Mouse (Mus musculus) brain, adult 2 months (tissue): ENCODE data around the gene Pfkfb3.

ENCODE experiments used
- DNase-seq: peaks from one replicate; pipeline ENCODE4 v3.0.0; 2011; ENCODE audit warnings: low read depth, low spot score

Pfkfb3 gene

DNA sequence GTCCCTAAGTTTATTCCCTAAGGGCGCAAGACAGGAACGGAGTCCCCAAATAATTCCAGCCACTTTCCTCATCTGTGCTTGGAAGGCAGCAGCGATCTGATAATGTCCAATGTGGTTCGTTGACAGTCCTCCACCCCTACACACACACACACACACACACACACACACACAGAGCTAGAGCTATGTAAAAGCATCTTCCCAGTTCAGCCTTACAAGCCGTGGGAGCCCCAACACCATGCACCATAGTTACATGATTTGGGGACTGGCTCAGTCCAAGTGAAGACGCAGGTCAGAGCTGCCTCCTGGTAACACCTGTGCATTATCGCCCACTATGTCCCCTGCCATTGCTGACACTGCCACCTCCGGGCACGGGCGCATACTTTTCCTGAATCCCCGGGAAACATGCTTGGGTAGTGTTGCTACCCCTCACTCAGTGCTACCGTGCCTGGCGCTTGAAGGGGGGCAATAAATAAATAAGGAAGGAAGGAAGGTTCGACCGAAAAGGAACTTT, 51.6 kb downstream of the Pfkfb3 start:
- no peak for DNase-seq

DNA sequence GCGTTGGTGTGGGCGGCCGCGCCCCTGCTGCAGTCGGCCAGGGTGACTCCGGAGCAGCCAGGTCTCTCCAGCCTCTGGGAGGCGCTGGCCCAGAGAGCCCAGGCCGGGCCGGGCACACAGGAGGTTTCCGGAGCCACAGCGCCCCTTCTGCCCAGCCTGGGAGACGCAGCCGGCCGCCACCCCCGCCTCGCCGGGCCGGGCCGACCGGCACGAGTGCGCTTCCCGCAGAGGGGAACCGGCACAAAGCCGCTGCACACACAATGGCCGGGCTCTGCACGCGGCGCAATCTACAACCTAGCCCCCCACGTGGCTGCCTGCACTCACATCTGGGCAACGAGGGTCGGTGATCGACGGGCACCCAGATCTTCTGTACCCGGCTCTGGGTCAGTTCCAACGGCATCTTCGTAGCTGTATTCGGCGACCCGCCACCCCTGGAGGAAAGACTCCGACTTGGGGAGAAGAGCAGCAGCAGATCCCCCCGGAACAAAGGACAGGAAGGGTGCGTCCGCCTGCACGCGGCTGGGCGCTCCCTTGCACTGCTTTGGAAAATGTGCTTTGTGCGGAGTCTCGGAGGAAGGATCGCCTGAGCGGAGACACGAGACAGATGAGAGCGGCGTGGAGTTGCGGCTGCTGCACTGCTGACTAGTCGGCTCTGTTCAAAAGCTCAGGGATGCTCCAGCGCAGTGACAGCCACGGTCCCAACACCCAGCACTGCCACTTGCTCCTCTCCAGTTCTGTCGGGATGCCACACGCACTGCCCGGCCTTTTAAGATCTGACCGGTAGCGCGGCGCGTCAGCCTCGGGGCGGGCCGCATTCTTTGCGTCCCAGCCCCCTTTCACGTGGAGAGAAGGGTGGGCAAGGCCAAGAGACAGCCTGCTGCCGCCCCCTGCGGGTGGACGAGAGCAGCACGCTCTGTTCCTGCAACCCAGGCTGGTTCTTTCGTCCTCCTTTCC, 52.3 kb downstream of the Pfkfb3 start:
- DNase-seq: peak; percentile 95

DNA sequence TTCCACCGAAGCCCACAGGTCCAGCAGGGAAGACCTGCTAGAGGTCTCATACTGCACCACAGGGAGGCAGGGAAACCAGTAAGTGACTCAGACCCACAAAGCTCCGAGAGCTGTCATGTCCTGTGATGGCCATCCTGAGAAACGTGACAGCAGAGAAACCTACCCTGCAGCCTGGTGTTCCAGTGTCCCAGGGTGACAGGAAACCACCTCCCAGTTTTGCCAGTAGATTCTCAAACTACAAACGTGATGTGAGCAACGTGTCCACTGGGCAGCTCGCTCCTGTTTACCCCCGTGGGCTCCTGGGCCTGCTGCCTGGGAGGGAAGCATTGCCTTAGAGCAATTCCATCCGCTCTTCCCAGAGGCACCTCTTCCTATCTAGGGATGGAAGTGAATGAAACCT, 53.2 kb downstream of the Pfkfb3 start:
- no peak for DNase-seq

DNA sequence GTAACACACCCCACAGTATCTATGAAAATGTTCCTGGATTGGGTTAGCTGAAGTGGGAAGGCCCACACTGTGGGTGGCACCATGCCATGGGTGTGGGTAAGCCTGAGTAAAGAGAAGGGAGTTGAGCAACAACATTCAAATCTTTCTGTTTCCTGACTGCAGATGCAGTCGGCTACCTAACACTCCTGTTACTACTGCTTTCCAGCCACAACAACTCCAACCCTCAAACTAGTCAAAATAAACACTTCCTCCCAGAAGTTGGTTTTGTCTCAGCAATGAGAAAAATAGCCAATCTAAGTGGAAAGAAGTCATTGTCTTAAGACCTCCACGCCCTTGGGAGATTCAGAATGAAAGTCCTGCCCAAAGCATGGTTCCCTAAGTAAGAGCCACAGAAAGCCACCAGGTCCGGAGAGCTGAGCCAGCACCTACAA, 57.3 kb downstream of the Pfkfb3 start:
- DNase-seq: peak; percentile 80

DNA sequence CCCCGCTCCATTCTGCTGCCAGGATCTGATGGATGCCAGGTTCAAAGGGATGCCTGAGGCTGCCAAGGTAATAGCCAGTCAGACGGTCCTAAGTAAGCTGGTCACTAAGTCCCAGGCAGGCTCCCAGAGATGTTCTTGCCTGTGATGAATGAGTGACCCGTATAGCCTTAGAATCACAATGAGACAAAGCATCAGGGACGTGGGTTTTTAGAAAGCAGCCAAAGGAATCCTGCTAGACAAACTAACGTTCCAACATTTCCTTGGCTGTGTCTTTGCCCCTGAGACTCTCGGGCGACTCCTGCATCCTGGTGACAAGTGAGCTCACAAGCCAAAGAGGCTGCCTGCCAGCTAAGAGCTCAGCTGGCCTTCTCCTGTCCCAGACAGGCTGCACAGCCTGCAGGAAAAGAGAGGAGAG, 59.0 kb downstream of the Pfkfb3 start:
- DNase-seq: peak; percentile 62

DNA sequence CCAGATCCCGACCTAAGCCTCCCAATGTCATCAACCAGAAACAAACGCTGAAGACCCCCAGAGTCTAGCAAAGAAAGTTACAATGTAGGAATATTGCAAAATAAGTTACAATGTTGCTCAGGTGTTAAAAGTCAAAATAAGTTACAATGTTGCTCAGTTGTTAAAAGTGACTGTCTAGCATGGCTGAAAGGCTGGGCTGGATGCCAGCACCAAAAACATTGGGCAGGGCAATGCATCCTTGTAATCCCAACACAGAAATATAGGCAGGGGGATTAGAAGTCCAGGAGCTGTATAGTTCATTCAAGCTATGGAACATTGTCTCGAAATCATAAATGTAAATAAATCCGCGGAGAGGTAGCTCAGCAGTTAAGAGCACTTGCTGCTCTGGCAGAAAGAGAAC, 61.0 kb downstream of the Pfkfb3 start:
- no peak for DNase-seq

DNA sequence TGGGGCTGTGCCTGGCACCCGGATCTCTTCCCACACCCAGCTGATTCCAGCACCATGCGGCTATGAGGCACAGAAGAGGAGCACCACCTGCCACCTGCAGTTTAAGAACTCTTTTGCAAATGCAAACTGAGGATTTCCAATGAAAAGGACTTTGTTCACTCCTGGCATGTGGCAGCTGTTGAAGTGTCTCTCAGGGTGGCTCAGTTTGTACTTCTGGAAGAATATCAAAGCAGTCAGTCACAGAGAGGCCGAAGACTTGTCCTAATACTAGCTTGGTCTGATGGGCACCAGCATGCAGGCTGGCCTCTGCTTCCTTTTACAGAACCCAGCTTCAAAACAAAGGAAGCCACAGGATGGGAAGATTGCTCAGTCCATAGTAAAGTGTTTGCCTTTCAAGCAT, 62.4 kb downstream of the Pfkfb3 start:
- peak; percentile 39 for DNase-seq

DNA sequence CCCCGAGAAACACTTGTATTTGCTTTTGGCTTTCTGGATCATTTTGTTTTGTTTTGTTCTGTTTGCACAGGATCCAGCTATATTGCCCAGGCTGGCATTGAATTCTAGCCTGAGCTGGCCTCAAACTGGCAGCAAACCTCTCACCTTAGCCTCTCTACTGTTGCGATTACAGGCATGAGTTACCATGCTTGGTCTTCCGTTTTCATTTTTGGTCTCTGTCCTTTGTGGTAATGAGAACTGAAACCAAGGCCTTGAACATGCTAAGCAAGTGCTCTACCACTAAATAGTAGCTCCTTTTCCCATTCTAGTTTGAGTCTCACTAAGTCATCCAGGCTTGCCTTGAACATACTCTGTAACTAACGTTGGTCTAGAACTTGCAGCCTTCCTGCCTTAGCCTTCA, 63.3 kb downstream of the Pfkfb3 start:
- no peak for DNase-seq

DNA sequence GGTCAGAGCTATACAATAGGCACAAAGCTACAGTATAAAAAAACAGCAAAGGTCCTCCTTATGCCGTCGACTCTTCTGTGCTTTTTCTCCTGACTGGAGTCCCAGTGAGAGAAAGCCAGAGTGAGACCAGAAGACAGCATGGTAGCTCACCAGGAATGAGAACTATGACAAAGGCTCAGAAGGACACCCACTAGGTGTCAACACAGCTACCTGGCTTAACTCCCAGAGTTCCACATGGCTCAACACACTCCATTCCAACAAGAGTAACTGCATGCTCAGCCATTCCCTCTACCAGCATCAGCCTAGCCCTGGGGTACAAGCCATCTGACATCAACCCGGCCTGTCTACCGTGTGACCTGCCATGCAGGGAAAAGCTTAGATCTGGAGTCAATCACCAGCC, 70.7 kb downstream of the Pfkfb3 start:
- no peak for DNase-seq

DNA sequence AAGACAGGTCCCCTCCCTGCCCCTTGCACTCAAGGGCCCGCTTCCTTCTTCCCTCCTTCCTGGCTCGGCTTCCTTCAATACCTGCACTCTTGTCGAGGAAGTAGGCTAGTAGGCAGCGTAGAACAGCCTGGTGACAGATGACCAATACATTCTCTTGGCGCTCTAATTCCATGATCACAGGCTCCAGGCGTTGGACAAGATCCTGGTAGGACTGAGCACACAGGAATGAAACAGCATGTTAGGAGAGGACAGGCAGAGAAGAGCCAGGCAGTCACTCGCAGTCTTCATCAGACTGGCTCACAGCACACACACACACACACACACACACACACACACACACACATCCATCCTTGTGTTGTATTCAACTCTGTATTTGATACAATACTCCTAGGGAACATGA, 71.5 kb downstream of the Pfkfb3 start:
- no peak for DNase-seq

DNA sequence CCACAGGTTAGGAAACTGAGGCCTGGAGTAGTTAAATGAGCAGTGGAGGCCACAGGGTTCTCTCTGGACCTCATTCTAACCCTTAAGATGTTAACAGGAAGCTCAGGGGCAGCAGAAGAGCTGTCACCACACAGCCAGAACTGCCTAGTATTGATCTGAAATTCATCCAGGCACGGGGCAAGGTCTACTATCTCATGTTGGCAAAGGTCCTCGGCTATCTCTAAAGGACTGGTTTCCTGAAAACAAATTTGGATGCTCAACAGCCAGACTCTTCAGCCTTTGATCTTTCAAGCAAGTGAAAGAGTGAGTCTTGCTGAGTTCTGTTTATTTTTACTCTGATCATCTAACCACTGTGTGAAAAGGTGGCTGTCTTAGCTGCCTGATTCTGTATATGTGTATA, 74.9 kb downstream of the Pfkfb3 start:
- no peak for DNase-seq

DNA sequence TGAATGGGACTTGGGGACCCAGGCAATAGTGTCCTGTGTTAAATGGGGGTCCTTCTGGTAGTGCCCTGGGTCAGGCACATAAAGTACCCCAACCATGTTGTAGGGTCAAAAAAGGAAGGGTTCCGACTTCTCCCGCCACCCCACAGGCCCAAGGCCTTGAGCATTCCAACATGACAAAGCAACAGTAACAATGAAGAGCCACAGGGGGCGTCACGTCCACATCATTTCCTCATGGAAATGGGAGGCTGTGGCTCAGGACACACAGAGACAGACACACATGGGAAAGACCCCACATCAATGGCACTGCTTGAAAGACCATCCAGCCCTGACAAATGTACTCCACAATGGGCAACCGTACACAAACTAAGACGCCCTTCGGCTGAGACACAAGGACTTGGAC, 78.6 kb downstream of the Pfkfb3 start:
- no peak for DNase-seq

DNA sequence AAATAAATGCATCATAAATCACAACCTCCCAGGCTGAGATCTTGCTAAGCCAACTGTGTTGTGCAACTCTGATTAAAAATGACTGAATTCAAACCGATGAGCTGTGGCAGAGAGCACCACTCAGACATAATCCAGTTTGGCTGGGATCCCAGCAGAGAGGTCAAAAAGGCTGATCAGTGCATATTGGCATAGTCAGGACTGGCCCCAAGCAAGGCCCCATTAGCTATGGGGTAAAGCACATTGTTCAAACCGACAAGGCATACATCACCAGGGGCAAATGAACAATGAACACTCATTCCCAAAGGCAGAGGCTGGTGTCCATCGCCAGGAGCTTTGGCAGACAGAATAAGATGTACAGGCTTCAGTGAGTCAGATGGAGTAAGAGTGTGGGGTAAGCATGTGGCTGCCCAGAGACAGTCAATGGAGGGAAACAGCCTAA, 89.2 kb downstream of the Pfkfb3 start:
- DNase-seq: no peak

DNA sequence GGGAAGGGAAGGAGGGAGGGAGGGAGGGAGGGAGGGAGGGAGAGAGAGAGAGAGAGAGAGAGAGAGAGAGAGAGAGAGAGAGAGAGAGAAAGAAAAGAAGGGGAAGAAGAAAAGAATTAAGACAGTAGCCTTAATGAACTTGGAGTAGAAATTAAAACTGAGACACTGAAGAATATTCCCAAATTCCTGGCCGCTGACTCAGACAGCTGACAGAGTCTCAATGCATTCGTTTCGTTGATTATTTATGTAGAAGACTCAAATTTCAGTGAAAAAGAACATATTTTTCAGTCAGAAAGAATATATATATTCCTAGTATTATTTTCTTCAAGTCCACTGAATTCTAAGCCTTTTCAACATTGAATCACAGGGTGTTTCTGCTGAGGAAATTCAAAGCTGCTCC, 92.9 kb downstream of the Pfkfb3 start:
- DNase-seq: no peak

DNA sequence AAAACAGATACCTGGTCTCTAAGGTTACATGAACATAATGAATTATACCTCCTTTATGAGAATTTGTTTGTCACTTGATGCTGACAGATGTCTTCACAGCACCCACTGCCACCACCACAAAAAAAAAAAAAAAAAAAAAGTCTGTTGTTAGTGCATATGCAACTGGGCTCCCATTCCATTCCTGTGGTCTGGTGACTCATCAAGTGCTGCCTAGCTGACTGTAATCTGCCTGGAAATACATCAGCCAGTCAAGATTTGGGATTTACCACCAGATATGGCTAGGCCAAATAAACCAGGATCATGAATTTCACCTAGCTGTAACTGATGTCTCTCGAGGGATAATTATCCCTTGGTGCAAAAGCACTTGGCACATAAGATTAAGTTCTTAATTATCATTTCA, 95.4 kb downstream of the Pfkfb3 start:
- peak; percentile 35 for DNase-seq

DNA sequence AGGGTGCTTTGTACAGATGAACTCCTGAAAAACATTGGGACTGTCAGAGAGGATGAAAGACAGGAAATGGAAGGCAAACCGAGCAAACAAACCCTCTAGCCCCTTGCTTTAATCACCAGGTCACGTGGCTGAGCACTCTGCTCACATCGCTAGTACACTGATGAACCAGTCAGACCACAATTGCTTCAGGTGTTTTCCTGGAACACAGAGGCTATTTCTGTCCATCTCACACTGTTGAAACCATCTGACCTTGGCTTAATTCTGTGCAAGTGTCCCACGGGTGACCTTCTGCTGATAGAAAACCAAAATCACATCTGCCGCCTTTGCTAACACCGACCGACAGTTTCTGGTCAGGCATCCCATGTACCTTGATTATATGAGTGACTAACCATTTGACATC, 96.0 kb downstream of the Pfkfb3 start:
- no peak for DNase-seq

DNA sequence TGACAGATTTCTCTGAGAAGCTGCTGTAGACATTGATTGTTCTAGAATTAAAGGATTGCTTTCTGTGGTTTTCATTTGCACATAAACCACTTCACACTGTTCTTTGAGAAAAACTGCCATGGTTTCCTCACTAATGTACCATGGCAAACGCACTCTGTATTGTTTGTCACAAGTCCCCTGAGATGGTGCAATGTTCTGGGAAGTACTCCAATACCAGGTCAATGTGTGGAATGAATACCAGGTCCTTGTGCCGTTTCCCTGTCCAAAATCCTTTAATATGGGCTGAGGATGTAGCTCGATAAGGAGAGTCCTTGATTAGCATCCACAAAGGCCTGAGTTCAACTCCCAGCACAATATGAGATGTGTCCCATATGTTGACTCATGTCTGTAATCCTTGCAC, 105.2 kb downstream of the Pfkfb3 start:
- no peak for DNase-seq

DNA sequence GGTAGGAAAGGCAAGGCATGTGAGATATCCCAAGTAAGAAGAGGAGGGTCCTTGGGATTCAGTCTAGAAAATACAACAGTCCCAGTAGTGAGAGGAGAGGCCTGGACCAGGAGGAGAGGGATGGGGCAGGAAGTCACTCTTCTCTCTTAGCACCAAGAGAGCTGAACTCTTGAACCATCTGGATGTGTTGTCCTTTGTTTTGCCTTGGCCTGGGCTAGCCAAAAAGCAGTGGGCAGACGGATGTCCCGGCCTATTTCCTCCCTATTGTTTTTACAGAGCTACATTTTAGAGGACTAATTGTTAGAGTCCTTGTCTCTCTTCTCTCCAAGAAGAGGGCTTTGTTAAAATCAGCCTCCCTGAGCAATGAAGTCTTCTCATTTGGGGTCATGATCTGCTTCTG, 106.0 kb downstream of the Pfkfb3 start:
- DNase-seq: no peak

DNA sequence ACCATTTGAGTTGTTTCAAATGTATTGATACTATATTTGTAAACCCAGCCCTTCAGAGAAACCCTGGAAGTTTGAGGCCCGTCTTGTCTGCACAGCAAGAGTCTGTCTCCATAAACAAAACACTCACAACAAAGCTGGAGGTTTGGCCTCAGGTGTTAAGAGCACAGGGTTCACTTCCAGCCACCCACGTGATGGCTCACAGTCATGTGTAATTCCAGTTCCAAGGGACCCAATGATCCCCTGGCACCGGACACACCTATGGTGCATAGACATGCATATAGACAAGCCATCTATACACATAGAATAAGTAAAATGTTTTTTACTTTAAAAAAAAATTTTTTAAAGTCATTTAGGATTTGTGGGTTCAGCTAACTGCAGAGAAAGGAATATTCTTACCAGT, 108.2 kb downstream of the Pfkfb3 start:
- no peak for DNase-seq

DNA sequence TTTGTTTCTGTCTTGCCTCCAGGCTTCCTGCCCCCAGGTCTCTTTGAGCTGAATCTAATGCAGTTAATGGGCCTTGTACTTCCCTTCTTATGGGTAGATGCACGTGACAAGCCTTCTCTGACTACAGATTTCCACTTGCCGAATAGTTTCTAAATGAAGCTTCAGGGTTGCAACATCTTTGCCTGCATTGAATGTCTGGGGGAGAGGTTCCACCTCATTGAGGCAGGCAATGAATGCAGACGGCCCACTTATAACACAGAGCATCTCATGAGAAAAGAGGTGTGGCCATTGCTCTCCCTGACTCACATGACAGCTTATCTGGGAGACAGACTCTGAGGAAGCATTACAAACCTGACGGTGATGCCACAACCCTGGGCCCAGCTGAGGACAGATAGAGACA, 112.0 kb downstream of the Pfkfb3 start:
- peak; percentile 24 for DNase-seq

DNA sequence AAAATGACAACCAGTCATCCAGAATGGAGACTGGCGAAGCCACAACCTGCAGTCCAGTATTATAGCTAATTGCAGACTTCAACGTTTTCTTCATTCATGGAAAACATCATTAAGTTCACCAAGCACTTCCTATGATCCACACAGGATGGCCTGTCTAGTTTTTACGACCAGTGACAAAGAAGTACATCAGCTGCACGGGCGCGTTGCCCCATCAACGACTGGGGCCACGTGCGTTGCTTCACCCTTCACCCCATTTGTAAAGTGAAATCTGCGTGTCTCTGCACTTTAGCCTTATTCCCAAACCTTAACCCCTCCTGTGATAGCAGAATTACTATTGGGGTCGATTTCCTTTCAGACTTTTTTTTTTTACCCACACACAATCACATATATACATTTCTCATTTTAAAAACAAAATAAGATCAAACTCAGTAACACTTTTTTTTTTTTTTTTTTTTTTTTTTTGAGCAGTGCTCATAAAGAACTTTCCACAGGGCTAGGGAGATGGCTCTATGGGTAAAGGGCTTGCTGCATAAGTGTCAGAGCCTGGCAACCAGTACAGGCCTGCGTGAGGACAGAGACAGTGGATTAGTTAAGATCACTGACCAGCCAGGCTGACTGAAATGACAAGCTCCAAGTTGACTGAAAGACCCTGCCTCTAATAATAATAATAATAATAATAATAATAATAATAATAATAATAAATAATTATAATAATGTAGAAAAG, 115.5 kb downstream of the Pfkfb3 start:
- no peak for DNase-seq

DNA sequence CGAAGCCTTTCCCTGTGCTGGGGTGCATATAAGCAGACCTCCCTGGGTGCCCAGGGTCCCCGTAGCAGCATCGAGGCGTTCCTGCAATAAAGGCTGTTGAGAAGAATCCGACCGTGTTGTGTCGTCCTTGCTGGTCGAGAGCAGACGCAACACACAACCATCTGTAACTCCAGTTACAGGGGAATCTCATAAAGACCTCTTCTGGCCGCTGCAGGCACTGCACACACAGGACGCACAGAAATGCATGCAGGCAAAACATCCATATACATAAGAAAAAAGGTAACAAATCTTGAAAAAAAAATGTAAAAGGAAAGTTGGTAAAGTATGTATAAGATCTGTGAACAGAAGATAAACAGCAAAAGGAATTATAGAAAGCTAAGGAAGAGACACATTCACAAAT, 117.5 kb downstream of the Pfkfb3 start:
- no peak for DNase-seq

DNA sequence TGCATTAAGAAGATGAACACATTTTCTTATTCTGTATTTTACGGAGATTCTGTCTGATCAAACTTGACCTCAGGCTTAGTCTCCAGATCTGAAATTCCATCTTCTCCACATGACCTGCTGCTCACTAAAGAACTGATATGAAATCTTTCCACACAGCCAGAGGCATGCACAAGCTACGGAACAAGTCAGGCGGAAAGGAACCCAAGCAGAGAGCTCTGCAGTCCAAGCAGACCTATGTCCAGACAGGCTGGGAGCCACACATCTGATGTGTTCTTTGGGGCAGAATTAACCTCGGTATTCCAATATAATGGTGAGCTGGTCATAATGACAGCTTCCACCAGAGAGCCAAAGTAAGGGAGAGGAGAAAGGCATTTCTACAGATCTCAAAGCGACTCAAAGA, 120.5 kb downstream of the Pfkfb3 start:
- no peak for DNase-seq
